Mouse (Mus musculus): ENCODE measurements around the gene Kcnk4. TPM values are rescaled to one million over a fixed set of nuclear protein-coding genes. Genes with fewer than 3 reads are reported as not detected.

Gene Kcnk4
- polyA plus RNA-seq, 1 experiment = 0.17 TPM

DNA sequence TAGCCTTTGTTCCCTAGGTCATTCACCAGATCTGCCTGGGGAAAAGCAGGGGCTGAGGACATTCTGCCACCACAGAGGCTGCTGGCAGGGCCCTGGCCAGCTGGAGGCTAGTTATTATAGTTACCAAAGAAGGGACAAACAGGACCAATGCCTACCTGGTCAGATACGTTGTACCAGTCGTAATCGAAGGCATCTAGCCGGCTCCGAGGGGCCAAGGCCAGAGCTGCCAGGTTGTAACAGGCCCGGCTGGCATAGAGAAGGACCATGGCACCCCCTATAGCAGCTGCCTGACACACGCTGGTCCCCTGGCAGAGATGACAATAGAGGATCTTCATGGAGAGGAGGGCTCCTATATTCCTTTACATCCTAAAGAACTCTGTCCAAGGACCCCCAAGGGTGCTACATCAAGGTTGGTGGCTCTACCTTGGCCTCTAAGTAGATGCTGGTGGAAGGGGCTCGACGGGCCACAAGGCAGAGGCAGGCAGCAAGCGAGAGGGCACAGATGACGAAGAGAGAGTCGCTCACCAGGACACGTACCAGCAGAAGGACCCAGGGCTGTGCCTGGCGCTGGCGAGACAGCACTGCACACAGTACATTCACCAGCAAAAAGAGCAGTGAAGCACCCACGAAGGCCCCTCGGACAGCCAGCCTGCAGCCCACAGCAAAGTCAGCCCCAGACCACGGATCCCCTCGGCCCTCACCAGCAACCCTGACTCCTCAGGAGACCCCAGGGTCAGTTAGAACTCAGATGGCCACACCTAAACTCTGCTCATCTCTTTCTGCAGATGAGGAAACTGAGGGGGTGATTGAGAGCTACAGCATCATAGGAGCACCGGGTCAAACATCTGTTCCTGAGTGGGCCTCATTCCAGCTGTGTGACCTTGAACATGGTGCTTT lies 5.0 kb upstream of the Kcnk4 start:
- no peak for DNase-seq
- TF ChIP-seq POLR2A (IDR thresholded peaks at IDR 0.05; ENCODE audit: borderline replicate concordance, extremely low read depth, low read depth, low read length) (no peak), CTCF (IDR thresholded peaks at IDR 0.05; ENCODE audit: insufficient read depth, low read length) (no peak)
- 91% methylated on average over 20 of the region's 20 CpGs for WGBS
- Histone ChIP-seq H3K4me1 (ENCODE audit: control insufficient read depth, insufficient read depth, low read length) (peaks cover 7% of the 10 kb centered on the region; the same call in 1 of the 2 replicates), H3K4me3 (replicated peaks; ENCODE audit: extremely low read depth, low read depth, low read length) (no peak overlapping the region)

DNA sequence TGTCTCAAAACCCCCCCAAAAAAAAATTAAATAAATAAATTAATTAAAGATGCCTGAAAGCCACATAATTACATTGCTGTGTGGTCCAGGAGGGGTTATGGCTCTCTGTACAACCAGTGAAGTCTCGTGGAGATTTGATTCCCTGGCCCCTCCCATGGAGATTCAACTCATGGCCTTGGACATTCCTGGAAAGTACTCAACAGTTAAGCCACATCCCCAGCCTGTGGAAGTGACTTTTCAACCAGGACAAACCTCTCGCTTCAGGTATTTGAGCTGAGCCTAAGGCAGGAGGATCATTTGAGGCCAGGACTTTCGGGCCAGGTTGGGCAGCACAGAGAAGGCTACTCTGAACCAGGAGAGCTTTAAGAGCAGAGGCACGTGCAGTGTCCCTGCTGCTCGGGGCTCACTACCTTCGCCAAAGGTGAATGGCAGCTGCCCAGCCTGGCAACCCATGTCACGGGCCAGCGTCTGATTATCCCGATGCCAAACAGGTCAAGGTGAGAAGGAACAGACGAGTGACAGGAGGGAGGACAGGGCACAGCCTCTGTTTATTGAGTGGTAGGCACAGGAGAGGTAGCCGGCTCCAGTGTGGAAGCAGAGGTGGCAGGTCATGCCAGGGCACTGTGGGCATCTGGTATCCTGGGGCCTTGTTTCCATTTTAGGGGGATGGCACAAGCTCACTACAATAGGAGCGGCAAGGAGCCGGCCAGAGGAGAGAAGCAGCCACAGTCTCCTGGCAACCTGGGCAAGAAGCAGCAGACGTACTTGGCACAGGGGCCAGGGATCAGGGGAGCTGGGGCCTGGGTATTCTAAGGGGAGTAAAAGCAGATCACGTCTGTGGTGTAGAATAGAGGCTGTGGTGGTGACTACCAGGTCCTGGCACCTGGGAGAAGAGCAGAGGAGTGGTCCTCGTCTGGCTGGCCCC lies 3.5 kb upstream of the Kcnk4 start:
- no peak for DNase-seq
- TF ChIP-seq CTCF (IDR thresholded peaks at IDR 0.05; ENCODE audit: insufficient read depth, low read length) (no peak), POLR2A (IDR thresholded peaks at IDR 0.05; ENCODE audit: borderline replicate concordance, extremely low read depth, low read depth, low read length) (no peak)
- WGBS = 79% methylated on average over 16 of the region's 16 CpGs
- Histone ChIP-seq H3K4me1 (ENCODE audit: control insufficient read depth, insufficient read depth, low read length) (peaks cover 9% of the 10 kb centered on the region; the same call in 1 of the 2 replicates), H3K4me3 (replicated peaks; ENCODE audit: extremely low read depth, low read depth, low read length) (no peak overlapping the region)

DNA sequence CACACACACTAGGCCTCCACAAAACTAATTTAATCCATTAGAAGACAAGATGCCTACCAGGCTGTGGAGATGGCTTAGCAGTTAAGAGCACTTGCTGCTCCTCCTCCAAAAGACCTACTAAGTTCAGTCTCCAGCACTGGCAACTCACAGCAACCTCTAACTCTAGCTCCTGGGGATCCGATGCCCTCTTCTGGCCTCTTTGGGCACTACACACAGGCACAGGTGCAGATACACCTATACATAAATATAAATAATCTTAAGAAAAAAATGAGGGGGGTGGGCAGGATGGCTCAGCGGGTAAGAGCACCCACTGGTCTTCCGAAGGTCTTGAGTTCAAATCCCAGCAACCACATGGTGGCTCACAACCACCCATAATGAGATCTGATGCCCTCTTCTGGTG lies 2.0 kb upstream of the Kcnk4 start:
- Histone ChIP-seq H3K4me3 (replicated peaks; ENCODE audit: extremely low read depth, low read depth, low read length) (no peak overlapping the region), H3K4me1 (ENCODE audit: control insufficient read depth, insufficient read depth, low read length) (peaks cover 7% of the 10 kb centered on the region; the same call in 1 of the 2 replicates)
- no peak for TF ChIP-seq POLR2A (IDR thresholded peaks at IDR 0.05; ENCODE audit: borderline replicate concordance, extremely low read depth, low read depth, low read length)
- 0 out of 2 replicates have a peak, but pooled peaks have one; percentile 29 for TF ChIP-seq CTCF (IDR thresholded peaks at IDR 0.05; ENCODE audit: insufficient read depth, low read length)
- 29% methylated on average over 3 of the region's 3 CpGs for WGBS
- DNase-seq = no peak

- Histone ChIP-seq H3K4me3 (replicated peaks; ENCODE audit: extremely low read depth, low read depth, low read length) (peak overlapping the region; percentile 42), H3K4me1 (ENCODE audit: control insufficient read depth, insufficient read depth, low read length) (peaks cover 5% of the 10 kb centered on the region; the same call in 1 of the 2 replicates)
- WGBS = 6% methylated on average over 58 of the region's 58 CpGs
- no peak for DNase-seq
- no peak for TF ChIP-seq CTCF (IDR thresholded peaks at IDR 0.05; ENCODE audit: insufficient read depth, low read length)
- no peak for TF ChIP-seq POLR2A (IDR thresholded peaks at IDR 0.05; ENCODE audit: borderline replicate concordance, extremely low read depth, low read depth, low read length)
Observed at GRCm38 (mm10) chr19:6933436-6934194, 700 bp downstream of the Kcnk4 start.

DNA sequence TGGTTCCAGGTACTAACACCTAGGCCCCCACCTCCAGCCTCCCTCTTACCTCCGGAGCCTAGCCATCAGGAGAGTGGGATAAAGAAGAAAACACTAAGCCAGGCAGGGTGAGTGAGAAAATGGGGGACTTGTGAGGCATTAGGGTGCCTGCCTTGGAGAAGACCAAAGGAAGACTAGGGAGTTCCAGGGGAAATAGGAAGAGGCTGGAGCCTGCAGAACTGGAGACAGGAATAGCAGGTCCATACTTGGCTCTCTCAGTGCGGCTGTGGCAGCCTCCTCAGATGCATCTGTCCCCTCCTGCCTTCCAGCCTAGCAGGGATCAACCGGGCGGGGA lies 1.2 kb downstream of the Kcnk4 start:
- TF ChIP-seq POLR2A (IDR thresholded peaks at IDR 0.05; ENCODE audit: borderline replicate concordance, extremely low read depth, low read depth, low read length) (no peak), CTCF (IDR thresholded peaks at IDR 0.05; ENCODE audit: insufficient read depth, low read length) (no peak)
- no peak for DNase-seq
- 46% methylated on average over 4 of the region's 4 CpGs for WGBS
- Histone ChIP-seq H3K4me1 (ENCODE audit: control insufficient read depth, insufficient read depth, low read length) (peaks cover 5% of the 10 kb centered on the region; the same call in 1 of the 2 replicates), H3K4me3 (replicated peaks; ENCODE audit: extremely low read depth, low read depth, low read length) (no peak overlapping the region)

GRCm38 (mm10) chr19:6932018-6932417 lies 2.3 kb downstream of the Kcnk4 start:
- Histone ChIP-seq H3K4me3 (replicated peaks; ENCODE audit: extremely low read depth, low read depth, low read length) (no peak overlapping the region), H3K4me1 (ENCODE audit: control insufficient read depth, insufficient read depth, low read length) (peaks cover 5% of the 10 kb centered on the region; the same call in 1 of the 2 replicates)
- no peak for DNase-seq
- WGBS = 50% methylated on average over 1 of the region's 1 CpGs
- no peak for TF ChIP-seq CTCF (IDR thresholded peaks at IDR 0.05; ENCODE audit: insufficient read depth, low read length)
- no peak for TF ChIP-seq POLR2A (IDR thresholded peaks at IDR 0.05; ENCODE audit: borderline replicate concordance, extremely low read depth, low read depth, low read length)

GRCm38 (mm10) chr19:6931002-6931401 lies 3.3 kb downstream of the Kcnk4 start:
- Histone ChIP-seq H3K4me3 (replicated peaks; ENCODE audit: extremely low read depth, low read depth, low read length) (no peak overlapping the region), H3K4me1 (ENCODE audit: control insufficient read depth, insufficient read depth, low read length) (peaks cover 5% of the 10 kb centered on the region; the same call in 1 of the 2 replicates)
- DNase-seq = no peak
- 7% methylated on average over 2 of the region's 2 CpGs for WGBS
- no peak for TF ChIP-seq POLR2A (IDR thresholded peaks at IDR 0.05; ENCODE audit: borderline replicate concordance, extremely low read depth, low read depth, low read length)
- TF ChIP-seq CTCF (IDR thresholded peaks at IDR 0.05; ENCODE audit: insufficient read depth, low read length) = no peak

DNA sequence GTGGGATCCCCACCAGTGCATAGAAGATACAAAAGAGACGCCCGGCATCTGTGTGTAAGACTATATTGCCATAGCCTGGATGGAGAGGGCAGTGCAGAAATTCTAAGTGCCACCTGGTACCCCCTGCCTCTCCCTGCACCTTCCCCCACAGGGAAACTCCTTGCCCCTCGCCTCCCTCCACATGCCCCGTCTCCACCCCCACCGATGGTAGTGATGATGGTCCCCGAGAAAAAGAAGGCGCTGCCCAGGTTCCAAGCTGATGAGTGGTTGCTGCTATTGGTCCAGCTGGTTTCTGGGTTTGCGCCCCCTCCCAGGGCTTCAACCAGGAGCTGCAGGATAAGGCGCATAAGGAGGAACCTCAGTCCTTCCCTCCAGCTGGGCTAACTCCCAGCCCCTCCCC lies 6.2 kb downstream of the Kcnk4 start:
- TF ChIP-seq CTCF (IDR thresholded peaks at IDR 0.05; ENCODE audit: insufficient read depth, low read length) (no peak), POLR2A (IDR thresholded peaks at IDR 0.05; ENCODE audit: borderline replicate concordance, extremely low read depth, low read depth, low read length) (no peak)
- Histone ChIP-seq H3K4me1 (ENCODE audit: control insufficient read depth, insufficient read depth, low read length) (peaks cover 5% of the 10 kb centered on the region), H3K4me3 (replicated peaks; ENCODE audit: extremely low read depth, low read depth, low read length) (no peak overlapping the region)
- no peak for DNase-seq
- 20% methylated on average over 9 of the region's 9 CpGs for WGBS

Measured in lung, adult 2 months (tissue).